Mouse (Mus musculus) CH12.LX (cell line): ENCODE results near the gene Pde4d.

ENCODE experiments used
- EP300 ChIP-seq: IDR thresholded peaks from 2 replicates; pipeline ENCODE4 v1.6.1; 2011; ENCODE audit warnings: low read length, improper control_type of control experiment
- POLR2A ChIP-seq: IDR thresholded peaks from 2 replicates; pipeline ENCODE4 v1.6.1; 2011; ENCODE audit warnings: low read depth, mild to moderate bottlenecking, improper control_type of control experiment, low read length
- USF1 ChIP-seq: IDR thresholded peaks from 2 replicates; pipeline ENCODE4 v1.6.1; 2014; ENCODE audit warnings: low read depth, mild to moderate bottlenecking, inconsistent platforms, low read length, improper control_type of control experiment
- ZKSCAN1 ChIP-seq: IDR thresholded peaks from 2 replicates; pipeline ENCODE4 v1.6.1; 2012; ENCODE audit warnings: low read depth, inconsistent platforms, low read length, improper control_type of control experiment, borderline replicate concordance

DNA sequence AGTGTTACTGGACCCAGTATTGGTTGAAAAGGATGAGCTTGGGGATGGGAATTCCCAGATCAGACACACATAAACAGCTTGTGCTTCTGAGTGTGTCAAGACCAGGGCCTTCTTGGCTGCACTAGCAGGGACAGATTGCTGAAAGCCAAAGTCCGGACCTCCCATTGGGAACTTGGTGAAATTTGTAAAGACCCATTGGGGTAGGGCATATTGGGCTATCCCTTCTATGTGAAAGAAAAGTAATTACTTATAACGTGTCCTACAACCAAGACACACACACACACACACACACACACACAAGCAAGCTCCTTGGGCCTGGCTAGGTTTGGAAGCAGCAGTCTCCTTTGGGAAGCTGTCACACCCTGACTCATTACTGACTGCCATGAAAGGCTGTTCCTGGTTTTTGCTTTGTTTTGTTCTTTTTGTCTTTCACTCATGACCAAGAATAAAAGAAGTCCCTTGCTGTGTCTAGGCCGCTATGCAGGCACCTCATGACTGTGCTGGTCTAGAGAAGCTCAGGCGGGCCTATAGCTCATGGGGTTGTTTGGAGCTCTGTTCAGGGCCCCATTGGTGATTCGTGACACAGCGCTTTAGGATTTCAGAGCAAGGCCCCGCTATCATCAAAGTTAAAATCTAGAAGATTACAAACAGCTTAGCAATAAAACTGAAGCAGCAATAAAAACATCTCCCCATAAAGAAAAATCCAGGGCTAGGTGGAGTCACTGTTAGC is 1495.2 kb downstream of the Pde4d start:
- TF ChIP-seq ZKSCAN1 (no peak), POLR2A (no peak), USF1 (no peak), EP300 (no peak)
